Mouse (Mus musculus): ENCODE results near the gene Kcnh5.

Kcnh5 gene

DNA sequence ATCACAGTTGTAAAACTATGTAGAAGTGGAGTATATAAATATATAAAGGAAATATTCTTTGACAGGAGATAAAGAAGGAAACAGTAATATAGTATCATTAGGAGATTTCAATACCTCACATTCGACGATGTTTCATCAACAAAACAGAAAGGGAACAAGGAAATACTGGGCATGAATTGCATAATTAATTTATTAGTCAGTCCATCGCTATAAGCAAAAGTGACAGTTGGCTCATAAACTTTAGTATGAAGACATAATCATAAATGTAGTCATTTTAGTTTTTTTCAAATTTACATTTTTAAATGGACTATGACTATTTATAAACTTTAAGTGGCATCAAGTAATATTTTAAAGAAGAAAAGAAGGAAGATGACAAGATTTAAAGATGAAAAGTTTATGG, 205.9 kb downstream of the Kcnh5 start:
- ChIA-PET CTCF (no interaction called here), POLR2A (no interaction called here)

DNA sequence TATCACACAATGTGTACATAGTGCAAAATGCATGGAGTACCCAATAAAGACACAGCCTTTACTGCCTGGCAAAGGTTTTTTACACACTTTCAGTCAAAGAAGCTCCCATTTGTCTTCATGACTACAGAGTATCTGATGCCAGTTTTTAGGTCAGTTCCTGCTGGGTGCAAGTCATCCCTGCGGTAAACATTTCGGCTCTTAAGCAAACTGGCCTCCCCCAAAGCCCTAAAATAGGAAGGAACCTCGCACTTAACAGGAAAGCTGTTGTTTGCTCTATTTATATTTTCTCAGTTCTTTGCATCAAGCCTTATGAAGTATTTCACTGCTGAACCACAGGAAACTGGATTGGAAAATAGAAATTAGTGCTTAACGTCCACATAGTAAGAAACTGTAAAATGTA, 207.7 kb downstream of the Kcnh5 start:
- POLR2A ChIA-PET: no interaction called here
- CTCF ChIA-PET: no interaction called here

DNA sequence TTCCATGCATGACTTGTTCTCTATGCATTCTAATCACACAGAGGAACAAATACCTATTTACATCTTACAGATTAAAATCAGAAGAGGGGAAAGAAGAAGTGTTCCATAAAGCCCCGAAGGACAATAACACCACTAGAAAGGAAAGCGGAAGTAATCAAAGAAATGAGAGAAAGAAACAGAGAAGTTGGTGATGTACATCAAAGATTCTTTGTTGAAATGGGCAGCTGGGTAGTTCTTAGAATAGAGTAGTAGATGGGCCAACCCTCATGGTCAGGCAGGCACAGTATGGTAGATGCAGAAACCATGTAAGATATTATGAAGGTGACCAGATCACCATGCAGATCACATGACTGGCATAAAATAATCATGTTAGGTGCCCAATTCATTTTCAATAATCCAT, 210.9 kb downstream of the Kcnh5 start:
- POLR2A ChIA-PET: no interaction called here
- CTCF ChIA-PET: no interaction called here

DNA sequence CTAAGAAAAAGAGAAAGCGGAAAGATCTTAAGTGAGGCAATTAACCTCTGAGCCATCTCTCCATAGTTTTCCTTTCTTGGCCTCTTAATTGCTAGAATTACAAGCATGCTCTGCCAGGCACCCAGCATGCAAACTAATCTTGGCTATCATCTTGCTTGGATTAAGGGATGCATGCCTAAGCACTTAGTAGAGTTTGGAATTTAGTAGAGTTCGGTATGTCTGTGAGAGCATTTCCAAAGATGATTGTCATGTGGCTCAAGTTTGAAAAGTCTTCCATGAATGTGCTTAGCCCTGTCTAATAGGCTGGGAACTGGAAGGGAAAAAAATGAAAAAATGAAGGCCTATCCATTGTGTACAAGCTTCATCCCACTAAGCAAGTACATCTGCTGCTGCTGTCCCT, 224.5 kb downstream of the Kcnh5 start:
- ChIA-PET CTCF (no interaction called here), POLR2A (interaction anchor here in 1 of 4 experiments (0.7 kb wide), 1 partner anchor 173 kb away, joined by 4 read pairs; no protein-coding TSS in a partner anchor)

DNA sequence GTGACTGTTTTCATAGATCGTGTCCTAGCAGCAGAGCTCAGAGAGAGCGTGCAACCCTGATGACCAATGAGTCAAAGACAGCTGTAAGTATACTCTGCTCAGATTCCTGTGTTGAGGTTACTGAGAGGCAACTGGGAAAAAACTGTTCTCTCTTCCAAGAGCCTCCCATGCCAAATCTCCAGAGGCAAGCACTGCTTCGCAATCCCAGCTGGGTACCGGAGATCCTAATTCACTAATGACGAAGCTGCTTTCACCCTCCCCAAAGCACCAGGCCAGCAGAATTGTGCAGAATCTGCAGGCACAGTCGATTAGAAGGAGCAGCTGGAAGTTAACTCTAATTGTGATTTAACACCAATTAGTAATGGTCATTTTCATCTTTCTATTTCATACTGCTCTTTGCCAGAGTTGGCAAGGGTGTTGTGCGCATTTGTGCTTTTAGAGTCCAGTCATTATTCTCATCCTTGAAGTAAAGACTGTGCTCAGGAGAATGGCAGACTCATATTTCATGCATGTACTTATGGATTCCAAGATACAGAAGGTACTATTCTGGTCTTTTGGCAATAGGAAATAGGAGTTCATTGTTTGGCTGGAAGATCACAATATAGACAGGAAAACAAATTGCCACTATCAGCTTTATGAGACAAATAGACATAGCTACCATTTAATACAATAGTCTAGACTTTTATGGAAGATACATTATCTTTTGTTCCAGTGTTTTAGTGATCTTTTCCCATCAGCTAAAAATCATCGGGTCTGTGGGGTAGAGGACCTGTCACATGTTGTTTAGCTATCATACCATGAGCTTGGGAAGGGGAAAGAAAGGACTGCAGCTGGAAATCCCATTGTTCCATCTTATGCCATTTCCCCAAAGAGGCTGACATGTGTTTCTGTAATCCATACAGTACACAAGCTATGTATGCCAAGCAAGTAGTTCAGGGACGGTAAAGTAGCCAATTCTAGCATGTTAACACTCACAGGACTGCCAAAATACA, 225.7 kb downstream of the Kcnh5 start:
- POLR2A ChIA-PET: interaction anchor here in 1 of 4 experiments (0.7 kb wide), 1 partner anchor 171 kb away, joined by 4 read pairs; no protein-coding TSS in a partner anchor
- CTCF ChIA-PET: no interaction called here

DNA sequence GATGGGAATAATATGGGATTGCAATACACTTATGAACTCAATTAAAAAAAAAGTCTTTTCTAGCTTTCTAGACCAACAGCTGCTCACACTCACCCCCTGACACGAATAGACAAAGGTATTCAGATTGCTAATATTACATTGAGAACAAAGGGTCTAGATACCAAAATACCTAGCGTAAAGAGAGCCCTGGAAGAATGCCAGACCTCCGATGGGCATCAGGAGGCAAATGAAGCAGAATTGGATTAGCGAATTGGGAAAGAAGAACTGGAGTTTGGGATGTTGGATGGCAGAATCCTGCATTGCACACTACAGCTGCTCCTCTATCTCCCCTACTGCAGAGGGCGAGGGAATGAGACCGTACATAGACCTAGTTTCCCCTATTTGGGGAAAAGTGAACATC, 275.8 kb downstream of the Kcnh5 start:
- ChIA-PET CTCF (no interaction called here), POLR2A (no interaction called here)

DNA sequence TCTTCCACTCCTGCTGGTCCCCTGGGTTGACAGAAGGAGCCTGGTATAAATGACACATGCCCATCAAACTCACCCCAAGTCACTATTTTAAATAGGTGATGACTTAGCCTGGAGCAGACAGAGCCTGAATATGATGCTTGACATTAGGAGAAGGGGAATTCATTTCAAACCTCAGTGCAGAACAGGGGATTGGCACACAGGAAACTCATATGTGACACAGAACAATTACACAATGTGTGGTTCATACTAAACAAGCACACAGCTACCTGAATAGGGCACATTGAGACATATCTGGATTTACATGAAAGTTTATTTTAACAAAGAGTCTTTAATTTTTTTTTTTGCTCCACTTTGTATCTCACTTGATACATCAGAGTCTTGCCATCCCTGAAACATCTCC, 276.4 kb downstream of the Kcnh5 start:
- CTCF ChIA-PET: interaction anchor here in 1 of 4 experiments (0.7 kb wide), 1 partner anchor 226 kb away, joined by 4 read pairs; no protein-coding TSS in a partner anchor
- POLR2A ChIA-PET: no interaction called here

DNA sequence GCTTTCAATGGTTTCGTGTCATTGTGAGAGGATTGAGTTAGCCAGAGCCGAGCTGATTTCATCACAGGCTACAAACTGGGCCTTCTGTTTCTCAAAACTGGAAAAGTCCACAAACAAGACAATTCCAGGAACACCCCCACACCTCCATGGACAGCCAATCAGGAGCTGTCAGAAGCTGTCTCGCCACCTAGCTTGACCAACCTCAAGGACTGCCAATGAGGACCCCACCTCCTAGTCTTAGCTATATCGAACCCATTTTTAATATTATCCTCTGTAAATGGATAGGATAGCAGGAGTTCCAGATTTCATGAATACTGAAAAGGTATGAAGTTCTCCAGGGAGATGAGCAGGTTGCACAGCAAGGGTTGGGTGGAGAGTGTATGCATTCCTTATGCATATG, 278.1 kb downstream of the Kcnh5 start:
- ChIA-PET CTCF (no interaction called here), POLR2A (no interaction called here)

DNA sequence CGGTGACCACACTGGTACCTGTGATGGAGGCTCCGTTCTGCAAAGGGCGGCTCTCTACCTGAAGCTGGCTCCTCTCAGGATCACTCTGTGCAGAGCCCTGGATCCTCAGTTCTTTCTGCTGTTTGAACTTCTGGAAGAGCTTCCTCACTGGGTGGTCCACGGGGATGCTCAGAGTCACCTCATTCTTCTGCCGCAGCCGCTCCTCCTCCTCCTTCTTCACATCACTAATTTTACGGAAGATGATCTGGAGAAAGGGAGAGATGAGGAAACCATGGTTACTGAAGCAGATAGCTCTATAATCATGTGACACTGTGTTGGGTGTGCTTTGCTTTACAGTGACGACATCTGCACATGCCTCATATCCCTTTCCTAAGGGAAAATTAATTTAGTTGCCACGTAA, 278.9 kb downstream of the Kcnh5 start:
- CTCF ChIA-PET: no interaction called here
- POLR2A ChIA-PET: no interaction called here

DNA sequence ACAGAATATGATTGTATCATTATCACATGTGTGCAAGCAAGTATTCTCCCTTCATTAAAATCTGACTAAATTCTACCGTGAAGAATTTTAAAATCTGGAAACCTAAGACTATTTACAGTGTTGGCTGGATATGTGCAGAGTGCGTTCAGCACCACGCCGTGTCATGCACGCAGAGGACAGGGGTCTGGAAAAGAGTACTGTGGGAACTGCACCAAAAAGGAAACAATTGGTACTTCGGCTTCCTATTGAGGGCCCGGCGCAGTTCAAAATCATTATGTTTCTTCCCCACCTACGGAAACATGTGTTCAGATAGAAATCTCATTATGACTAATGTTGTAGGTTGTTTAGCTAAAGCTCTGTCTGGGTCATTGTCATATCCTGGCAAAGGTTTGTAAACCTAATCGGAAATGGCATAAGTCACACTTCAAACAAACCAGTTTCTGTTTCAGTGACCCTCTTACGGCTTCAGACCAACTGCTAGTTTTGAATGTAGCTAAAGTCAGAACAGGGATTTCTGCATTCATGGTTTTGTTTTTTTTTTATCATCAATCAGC, 282.2 kb downstream of the Kcnh5 start:
- POLR2A ChIA-PET: no interaction called here
- CTCF ChIA-PET: no interaction called here

DNA sequence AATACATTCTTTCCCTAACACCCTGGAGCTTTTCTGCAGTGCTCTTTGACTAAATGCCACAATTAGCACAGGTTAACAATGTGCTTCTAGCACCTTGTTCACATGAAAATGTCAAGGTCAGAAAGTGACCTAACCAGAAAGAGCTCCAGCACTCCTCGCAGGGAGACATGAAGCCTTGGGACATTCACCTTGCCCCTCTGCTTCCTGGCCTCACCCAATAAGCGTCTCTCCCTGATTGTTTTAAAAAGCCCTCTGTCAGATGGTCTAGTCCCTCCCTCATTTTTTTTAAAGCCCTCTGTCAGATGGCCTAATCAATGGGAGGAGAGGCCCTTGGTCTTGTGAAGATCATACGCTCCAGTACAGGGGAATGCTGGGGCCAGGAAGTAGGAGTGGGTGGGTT, 287.7 kb downstream of the Kcnh5 start:
- ChIA-PET POLR2A (no interaction called here), CTCF (interaction anchor here in 1 of 4 experiments (0.5 kb wide), 1 partner anchor 18 kb away, joined by 3 read pairs; no protein-coding TSS in a partner anchor)

DNA sequence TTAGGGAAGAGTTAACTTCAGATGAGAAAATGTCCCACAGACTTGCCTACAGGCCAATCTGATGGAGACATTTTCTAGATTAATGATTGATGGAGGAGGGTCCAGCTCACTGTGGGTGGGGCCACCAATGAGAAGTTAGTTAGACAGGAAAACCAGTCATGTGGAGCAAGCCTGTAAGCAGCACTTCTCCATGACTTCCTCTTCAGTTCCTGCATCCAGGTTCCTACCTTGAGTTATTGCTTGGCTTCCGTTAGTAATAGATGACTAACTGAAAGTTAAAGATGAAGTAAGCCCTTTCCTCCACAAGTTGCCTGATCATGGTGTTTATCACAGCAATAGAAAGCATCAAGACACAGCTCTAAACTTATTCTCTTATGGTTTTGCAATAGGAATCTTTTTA, 290.1 kb downstream of the Kcnh5 start:
- ChIA-PET CTCF (no interaction called here), POLR2A (no interaction called here)

DNA sequence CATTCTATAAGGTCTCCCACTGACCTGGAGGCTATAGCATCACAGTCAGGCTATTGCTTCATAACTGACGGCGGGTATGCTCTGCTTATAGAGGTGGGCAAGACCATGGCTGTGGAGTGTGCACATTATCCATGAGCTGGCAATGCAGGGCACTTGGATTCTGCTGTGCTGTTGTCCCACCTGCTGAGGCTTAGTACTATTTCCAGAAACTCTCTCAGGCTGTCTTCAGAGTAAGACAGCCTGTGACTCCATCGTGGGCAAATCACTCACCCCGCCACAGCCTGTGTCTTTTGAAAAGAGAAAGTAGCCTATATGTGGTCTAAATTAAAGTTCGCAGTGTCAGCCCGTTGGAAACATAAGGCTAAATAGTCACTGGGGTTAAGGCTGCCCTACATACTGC, 295.8 kb downstream of the Kcnh5 start:
- ChIA-PET CTCF (no interaction called here), POLR2A (no interaction called here)

DNA sequence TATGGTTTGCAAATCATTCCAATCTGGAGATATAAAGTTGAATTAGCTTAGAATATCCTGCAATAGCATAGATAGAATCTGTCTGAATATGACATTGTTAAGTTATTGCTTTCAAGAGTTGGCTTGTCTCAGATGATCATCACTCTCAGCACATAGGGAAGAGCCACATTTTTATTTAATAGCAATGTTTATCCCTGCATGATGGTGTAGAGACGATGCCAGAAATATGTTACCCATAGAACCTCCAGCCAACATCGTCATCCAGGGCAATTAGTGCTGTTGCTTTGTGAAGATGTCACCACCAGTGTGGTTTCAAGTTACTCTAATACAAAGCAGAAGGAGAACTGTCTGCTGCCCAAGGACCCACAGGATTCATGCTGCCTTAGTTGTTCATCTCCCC, 321.5 kb downstream of the Kcnh5 start:
- CTCF ChIA-PET: no interaction called here
- POLR2A ChIA-PET: interaction anchor here in 1 of 4 experiments (0.6 kb wide), 1 partner anchor 539 kb away, joined by 3 read pairs; no protein-coding TSS in a partner anchor

DNA sequence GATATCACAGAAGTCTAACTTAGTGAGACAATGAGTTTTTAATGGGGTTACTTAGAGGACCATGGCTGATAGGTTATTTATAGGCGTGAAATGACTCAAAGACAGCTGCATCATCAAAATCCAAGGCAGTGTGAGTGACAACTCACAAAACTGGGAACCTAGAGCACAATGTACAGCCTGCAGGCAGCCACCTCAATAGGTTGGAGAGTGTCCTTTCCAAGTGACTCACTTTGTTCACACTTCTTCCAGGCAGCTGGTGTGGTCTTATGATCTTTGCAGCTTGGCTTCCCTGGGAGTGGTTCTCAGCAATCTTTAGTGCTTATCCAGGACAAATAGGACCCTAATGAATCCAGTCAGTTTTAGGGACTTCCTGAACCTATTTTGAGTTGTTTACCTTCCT, 322.9 kb downstream of the Kcnh5 start:
- CTCF ChIA-PET: no interaction called here
- POLR2A ChIA-PET: no interaction called here

DNA sequence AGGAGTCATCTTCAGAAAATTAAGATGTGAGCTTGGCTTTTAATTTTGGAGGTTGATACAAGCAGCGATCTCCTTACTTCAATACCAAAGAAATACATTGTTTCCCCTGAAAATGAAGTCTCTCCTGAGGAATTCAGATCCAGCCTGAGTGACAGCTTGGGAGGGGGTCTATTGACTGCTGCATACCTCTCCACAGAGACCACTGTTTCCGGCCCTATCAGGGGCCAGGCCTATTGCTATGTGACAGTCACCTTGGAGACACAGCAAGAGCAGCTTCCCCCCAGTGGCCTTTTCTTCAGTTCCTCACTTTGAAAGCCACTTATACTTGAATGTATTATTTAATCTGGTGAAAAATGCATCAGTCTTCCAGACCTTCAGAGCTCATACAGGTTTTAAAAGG, 326.8 kb downstream of the Kcnh5 start:
- ChIA-PET POLR2A (no interaction called here), CTCF (no interaction called here)

DNA sequence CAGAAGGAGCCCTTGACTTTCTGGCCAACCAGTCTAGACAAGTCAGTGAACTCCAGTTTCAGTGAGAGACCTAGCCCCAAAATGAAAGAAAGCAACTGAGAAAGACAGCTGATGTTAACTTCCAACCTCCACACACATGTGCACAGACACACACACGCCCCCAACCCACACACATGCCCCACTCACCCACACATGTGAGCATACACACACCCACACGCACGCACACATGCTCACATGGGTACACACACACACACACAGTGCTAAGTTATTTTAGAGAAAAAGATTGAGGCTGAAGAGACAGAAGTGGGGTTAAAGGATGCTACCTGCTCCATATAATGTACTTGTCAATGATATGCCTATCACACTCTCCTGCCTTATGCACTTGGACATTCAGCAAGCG, 327.2 kb downstream of the Kcnh5 start:
- POLR2A ChIA-PET: no interaction called here
- CTCF ChIA-PET: no interaction called here

DNA sequence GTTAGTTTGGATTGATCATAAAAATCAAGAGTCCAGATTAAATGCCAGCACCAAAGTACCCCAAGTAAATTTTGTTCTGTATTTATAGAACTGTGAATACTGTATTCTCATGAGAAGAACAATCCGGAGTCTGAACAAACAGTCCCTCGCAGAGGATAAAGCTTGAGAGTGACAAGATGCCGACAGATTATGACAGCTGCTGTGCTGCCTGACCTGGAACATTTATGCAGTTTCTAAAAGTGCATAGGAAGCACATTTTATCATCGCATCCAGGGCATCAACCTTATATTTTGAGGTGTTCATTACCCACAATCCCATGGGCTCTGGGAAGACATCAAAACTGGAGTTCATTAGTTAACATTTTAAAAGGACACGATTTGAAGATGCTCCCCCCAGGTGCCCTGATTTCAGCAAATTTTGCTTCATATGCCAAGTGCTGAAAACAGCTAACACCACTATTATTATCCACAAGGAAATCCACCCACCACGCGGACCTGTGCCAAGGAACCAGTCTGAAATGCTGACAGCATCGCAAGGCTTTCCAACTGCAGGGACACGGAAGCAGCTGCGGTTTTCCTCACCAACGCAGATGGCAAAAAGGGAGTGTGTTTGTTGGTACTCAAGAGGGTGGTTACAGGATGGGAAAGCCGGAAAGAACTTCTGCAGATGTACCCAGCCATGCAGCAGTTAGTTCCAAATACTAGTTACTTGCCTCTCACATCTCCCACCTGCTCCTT, 328.4 kb downstream of the Kcnh5 start:
- CTCF ChIA-PET: no interaction called here
- POLR2A ChIA-PET: no interaction called here
